Mouse (Mus musculus) cerebellum, adult 2 months (tissue): Measurements from ENCODE around the gene Nln. TPM values are rescaled to one million over a fixed set of nuclear protein-coding genes. Genes with fewer than 3 reads are reported as not detected.

ENCODE experiments used
- DNase-seq, 2 experiments: peaks; one replicate each; pipeline ENCODE4 v3.0.0; 2021
- H3K27ac ChIP-seq: fragments of 200-500 bp; 2 replicates; pipeline ENCODE4 v1.5.1; 2012; ENCODE audit warnings: low read length, control low read depth, inconsistent platforms; ENCODE audit not compliant: insufficient read depth
- H3K27me3 ChIP-seq: fragments of 200-500 bp; 2 replicates; pipeline ENCODE4 v1.6.1; 2012; ENCODE audit warnings: inconsistent platforms, mild to moderate bottlenecking, low read length, moderate library complexity; ENCODE audit not compliant: control insufficient read depth, insufficient read depth
- H3K4me1 ChIP-seq: fragments of 200-500 bp; 2 replicates; pipeline ENCODE4 v1.6.1; 2011; ENCODE audit warnings: low read length; ENCODE audit not compliant: control insufficient read depth, insufficient read depth
- H3K4me3 ChIP-seq: fragments of 200-500 bp; replicated peaks from 2 replicates; pipeline ENCODE3; 2011; ENCODE audit warnings: mild to moderate bottlenecking, low read depth, low read length, control low read depth; ENCODE audit not compliant: insufficient read depth
- CTCF ChIP-seq: fragments of 200-500 bp; IDR thresholded peaks from 2 replicates; pipeline ENCODE4 v1.5.1; 2011; ENCODE audit warnings: low read depth, mild to moderate bottlenecking, control low read depth, low read length, moderate library complexity, borderline replicate concordance; ENCODE audit not compliant: insufficient read depth
- POLR2A ChIP-seq: fragments of 200-500 bp; IDR thresholded peaks from 2 replicates; pipeline ENCODE4 v1.6.1; 2011; ENCODE audit warnings: low read length, control low read depth, borderline replicate concordance; ENCODE audit not compliant: insufficient read depth
- WGBS: fragments of 180-500 bp; shearing (Covaris S2); methylation state at CpG from one replicate; pipeline ENCODE4 v1.1.7; 2018; 5-methylcytosine and 5-hydroxymethylcytosine counted together
- polyA plus RNA-seq: library from polyadenylated mRNA; depleted of rRNA; stranded (reverse); fragments of >200 nt; gene quantifications from 2 replicates; pipeline ENCODE4 v1.2.3, GENCODE M21; 2012

Nln gene
- polyA plus RNA-seq, 1 experiment, result 12.9 TPM

DNA sequence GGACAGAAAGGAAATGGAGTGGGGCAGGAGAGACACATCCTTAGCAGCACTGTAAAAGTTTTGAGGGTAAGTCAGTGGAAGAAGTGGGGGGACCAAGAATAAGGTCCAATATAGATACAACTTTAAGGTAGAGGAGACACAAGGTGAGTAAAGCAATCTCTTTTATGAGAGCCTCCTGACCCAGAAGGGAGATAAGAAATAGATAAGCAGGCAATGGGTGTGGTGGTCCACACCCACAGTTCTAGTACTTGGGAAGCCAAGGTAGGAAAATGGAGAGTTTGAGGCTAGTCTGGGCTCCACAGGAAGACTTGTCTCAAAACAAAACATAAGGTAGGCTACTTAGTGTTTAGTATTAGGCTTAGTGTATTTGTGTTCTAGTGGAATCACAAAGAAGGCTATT, 79.9 kb downstream of the Nln start:
- Histone ChIP-seq H3K27ac (no peak overlapping the region), H3K4me3 (no peak overlapping the region), H3K4me1 (no peaks in the 10 kb centered on the region), H3K27me3 (no peaks in the 10 kb centered on the region; the same call in 1 of the 2 replicates)
- no peak for DNase-seq
- TF ChIP-seq CTCF, result no peak
- TF ChIP-seq POLR2A, result no peak

GRCm38 (mm10) chr13:104029089-104029488, 80.3 kb downstream of the Nln start:
- no peaks in the 10 kb centered on the region for H3K4me1 ChIP-seq
- H3K27ac ChIP-seq, result no peak overlapping the region
- H3K27me3 ChIP-seq, result no peaks in the 10 kb centered on the region; the same call in 1 of the 2 replicates
- 95% methylated on average over 5 of the region's 5 CpGs for WGBS
- TF ChIP-seq CTCF, result no peak
- no peak for TF ChIP-seq POLR2A
- no peak for DNase-seq
- no peak overlapping the region for H3K4me3 ChIP-seq

DNA sequence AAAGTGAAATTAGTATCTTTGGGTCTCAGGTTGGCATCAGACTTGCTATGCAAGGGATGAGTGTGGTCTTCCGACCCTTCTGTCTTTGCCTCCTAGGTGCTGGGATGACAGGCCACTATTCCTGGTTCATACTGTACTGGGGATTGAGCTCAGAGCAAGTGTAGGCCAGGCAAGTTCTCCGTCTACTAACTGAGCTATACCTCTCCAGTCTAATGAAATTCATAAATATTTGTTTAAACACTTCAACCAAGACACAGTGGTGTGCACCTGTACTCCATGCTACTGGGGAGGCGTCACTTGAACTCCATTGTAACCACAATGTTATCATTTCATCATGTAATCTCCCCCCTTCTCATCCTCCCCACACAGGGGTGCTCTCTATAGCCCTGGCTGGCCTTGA, 82.9 kb downstream of the Nln start:
- Histone ChIP-seq H3K4me1 (no peaks in the 10 kb centered on the region), H3K4me3 (no peak overlapping the region), H3K27me3 (no peaks in the 10 kb centered on the region; the same call in 1 of the 2 replicates), H3K27ac (no peak overlapping the region)
- DNase-seq, result no peak
- over 99% methylated on average over 3 of the region's 3 CpGs for WGBS
- no peak for TF ChIP-seq CTCF
- TF ChIP-seq POLR2A, result no peak

- DNase-seq, result no peak
- no peak for TF ChIP-seq CTCF
- no peak for TF ChIP-seq POLR2A
- H3K27ac ChIP-seq, result no peak overlapping the region
- WGBS, result 84% methylated on average over 6 of the region's 6 CpGs
- no peaks in the 10 kb centered on the region for H3K4me1 ChIP-seq
- no peaks in the 10 kb centered on the region; the same call in 1 of the 2 replicates for H3K27me3 ChIP-seq
- H3K4me3 ChIP-seq, result no peak overlapping the region
Observed at GRCm38 (mm10) chr13:104025710-104025995, 83.8 kb downstream of the Nln start.

- Histone ChIP-seq H3K27me3 (no peaks in the 10 kb centered on the region; the same call in 1 of the 2 replicates), H3K27ac (no peak overlapping the region; the same call in 1 of the 2 replicates), H3K4me1 (no peaks in the 10 kb centered on the region), H3K4me3 (no peak overlapping the region)
- 60% methylated on average over 18 of the region's 18 CpGs for WGBS
- TF ChIP-seq POLR2A (no peak), CTCF (no peak)
- DNase-seq, result no peak
Observed at GRCm38 (mm10) chr13:104024856-104025709, 84.3 kb downstream of the Nln start.

- Histone ChIP-seq H3K4me1 (no peaks in the 10 kb centered on the region), H3K4me3 (no peak overlapping the region), H3K27me3 (no peaks in the 10 kb centered on the region; the same call in 1 of the 2 replicates), H3K27ac (no peak overlapping the region)
- 96% methylated on average over 2 of the region's 2 CpGs for WGBS
- DNase-seq, result no peak
- no peak for TF ChIP-seq CTCF
- TF ChIP-seq POLR2A, result no peak
Observed at GRCm38 (mm10) chr13:104024275-104024674, 85.1 kb downstream of the Nln start.

- Histone ChIP-seq H3K4me3 (no peak overlapping the region), H3K27ac (no peak overlapping the region), H3K4me1 (no peaks in the 10 kb centered on the region), H3K27me3 (no peaks in the 10 kb centered on the region; the same call in 1 of the 2 replicates)
- 65% methylated on average over 11 of the region's 11 CpGs for WGBS
- no peak for DNase-seq
- no peak for TF ChIP-seq CTCF
- TF ChIP-seq POLR2A, result no peak
Observed at GRCm38 (mm10) chr13:104023356-104023911, 86.0 kb downstream of the Nln start.
